Mouse (Mus musculus) mammary gland, adult 2 months (tissue): Measurements from ENCODE around the gene Gck. TPM values are rescaled to one million over a fixed set of nuclear protein-coding genes. Genes with fewer than 3 reads are reported as not detected.

Experiments
- polyA plus RNA-seq: library from polyadenylated mRNA; depleted of rRNA; stranded (reverse); fragments of >200 nt; gene quantifications from 2 replicates; pipeline ENCODE4 v1.2.3, GENCODE M21; 2012; ENCODE audit warnings: low replicate concordance; rRNA removed

Gck gene
- 0.44 and 0.52 TPM in 2 replicates for polyA plus RNA-seq

DNA sequence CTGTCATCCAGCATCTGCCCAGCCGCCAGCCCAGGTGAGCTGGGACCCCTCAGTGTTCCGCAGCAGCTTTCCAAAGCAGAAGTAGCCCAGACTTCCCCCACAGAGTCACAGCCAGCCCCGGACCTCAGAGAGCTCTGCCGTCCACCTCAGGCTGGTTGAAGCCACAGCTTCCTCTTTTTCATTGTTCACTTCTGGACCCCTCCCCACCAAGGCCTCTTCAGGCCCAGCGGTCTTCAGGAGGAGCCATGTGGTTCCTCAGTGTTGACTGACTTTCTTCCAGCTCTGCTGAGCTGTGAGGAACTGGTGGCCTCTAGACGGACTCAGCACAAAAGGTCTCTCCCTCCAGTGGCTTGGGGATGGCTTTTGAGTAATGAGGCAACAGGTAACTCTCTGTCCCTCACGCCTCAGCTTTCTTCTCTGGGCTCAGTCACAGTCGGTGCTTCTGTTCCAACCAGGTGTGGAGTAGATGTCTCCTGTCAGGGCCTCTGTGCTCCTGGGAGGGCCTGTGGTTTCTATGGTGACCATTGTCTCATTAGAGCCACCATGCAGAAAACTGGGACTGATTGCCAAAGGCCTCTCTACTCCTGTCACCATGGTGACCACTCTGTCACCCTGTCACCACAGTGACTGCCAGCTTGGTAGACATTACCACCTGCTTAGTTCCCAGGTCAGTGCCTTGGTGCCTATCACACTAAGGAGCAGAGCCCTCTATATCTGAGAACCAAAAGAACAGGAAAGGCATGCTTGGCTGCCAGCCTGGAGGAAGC lies at the start of gene Gck:
Gene Gck (minus strand): TSS at position 496 of the 767 bp plus-strand sequence.

DNA sequence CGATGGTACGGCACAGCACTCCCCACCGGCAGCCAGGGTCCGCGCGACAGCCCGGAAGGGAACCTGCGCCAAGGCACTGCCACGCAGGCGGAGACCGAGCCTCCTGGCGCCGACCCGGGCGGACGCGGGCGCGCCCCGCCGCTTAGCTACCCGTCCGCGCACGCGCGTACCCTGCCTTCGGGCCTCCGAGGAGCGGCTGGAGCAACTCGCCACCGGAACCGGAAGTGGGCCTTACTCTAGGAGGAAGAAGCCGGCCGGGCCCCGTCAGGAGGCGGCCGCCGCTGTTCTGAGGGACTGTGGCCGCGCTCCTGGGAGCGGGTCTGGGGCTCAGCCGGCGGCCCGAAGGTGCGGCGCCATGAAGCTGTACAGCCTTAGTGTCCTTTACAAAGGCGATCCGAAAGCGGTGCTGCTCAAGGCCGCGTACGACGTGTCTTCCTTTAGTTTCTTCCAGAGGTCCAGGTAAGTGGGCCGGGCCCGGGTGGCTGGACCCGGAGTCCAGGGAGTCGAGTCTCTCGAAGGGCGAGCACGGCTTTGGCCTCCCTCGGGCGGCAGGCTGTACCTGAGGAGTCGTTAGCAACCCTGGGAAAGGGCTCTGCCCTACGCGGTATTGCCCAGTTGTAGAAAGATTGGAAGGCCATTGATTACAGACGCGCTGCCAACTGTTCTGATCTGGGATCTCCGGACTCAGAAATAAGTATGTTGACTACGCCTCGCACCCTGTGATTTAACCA lies 5.8 kb upstream of the Gck start, which contains the start of gene Ykt6:
Gene Ykt6 (plus strand): TSS at position 148 of the 731 bp plus-strand sequence.

DNA sequence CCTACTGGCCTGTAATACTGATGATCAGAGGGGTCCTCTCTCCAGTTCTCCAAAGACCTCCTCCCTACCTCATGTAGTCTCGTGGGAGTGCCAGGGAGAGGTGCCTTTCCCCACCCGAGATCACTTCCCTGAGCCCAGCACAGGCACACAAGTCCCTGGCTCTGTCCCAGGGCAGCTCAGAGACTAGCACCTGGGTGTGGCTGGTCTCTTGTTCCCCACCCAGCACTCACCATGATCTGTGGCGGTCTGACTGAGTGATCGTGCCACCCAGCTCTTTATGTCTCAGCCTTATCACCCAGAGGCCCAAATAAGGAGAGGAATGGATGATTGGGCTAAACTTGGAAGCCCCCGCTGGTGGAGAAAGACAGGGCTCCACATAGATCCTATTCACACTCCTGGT lies 51.4 kb downstream of the Gck start, which contains the start of gene Myl7:
Gene Myl7 (minus strand): TSS at position 252 of the 400 bp plus-strand sequence.

DNA sequence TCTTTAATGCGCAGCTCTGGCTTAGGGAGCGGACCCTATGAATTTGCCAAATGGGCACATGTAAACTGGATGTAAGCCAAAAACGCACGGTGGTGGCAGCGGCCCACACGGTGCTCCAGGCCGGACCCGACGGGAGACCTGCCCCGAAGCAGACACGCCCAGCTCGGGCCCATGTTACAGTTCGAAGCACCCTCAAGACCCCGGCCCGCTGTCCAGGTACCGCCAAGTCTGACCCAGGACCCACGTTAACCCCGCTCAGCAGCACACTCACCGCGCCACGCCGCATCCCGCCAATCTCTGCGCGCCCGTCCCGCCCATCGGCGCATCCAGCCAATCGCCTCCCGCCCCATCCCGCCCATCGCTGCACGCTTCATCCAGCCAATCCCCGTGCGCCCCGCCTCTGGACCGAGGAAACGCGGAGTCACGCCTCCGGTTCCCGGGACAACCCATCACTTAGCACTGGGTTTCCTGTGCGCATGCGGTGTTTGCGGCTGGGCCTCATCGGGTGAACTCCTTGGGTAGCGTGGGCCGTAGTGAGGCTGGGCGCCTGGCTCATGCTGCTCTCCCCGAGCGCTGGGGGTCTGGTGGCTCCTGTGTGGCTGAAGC lies 71.9 kb downstream of the Gck start, which contains the start of gene Pold2:
Gene Pold2 (minus strand): TSS at position 372 of the 606 bp plus-strand sequence.

DNA sequence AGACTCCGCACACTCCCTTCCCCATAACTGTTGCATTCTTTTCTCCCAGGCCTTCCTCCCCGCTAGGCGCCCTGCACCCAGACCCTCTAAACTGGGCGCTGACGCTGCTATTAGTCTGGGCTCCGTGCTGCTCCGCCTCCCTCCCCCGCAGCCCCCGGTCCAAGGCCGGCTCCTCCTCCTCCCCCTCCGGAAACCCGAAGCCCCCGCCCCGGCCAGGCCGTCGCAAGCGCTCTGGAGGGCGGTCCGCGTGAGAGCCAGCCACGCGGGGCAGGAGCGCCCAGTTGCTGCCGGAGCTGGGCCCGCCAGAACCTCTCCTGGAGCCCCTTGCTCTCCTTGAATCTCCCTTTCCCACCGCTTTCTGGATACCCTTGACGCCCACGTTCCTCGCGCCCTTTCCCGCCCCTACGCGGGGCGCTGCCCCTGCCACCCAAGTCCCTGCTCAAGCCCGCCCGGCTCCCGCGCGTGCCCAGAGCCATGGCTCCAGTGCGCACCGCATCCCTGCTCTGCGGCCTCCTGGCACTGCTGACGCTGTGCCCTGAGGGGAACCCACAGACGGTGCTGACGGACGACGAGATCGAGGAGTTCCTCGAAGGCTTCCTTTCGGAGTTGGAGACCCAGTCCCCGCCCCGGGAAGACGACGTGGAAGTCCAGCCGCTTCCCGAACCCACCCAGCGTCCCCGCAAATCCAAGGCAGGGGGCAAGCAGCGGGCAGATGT lies 88.0 kb downstream of the Gck start, which contains the start of gene Aebp1:
Gene Aebp1 (plus strand): TSS at position 270 of the 716 bp plus-strand sequence.

Other genes with a start within 250 kb of the Gck start
- gene Mrps24, start 234.4 kb downstream of the Gck start, polyA plus RNA-seq: 126 and 279 TPM in 2 replicates
- 26.4 and 26.7 TPM in 2 replicates for gene Urgcp, start 187.7 kb downstream of the Gck start, polyA plus RNA-seq
- gene Dbnl, start 161.6 kb downstream of the Gck start, polyA plus RNA-seq: 70.4 and 81.9 TPM in 2 replicates
- gene Pgam2, start 146.3 kb downstream of the Gck start, polyA plus RNA-seq: 0.96 and 522 TPM in 2 replicates
- 41.3 and 55.8 TPM in 2 replicates for gene Polm, start 112.1 kb downstream of the Gck start, polyA plus RNA-seq
- gene Aebp1, start 88.1 kb downstream of the Gck start, polyA plus RNA-seq: 229 and 247 TPM in 2 replicates
- 90.6 and 184 TPM in 2 replicates for gene Pold2, start 71.8 kb downstream of the Gck start, polyA plus RNA-seq
- gene Myl7, start 51.3 kb downstream of the Gck start, polyA plus RNA-seq: not detected in 2 replicates
- gene Ykt6, start 5.6 kb upstream of the Gck start, polyA plus RNA-seq: 46.1 and 72.5 TPM in 2 replicates
- 5.7 and 15.3 TPM in 2 replicates for gene Camk2b, start 116.3 kb upstream of the Gck start, polyA plus RNA-seq
- gene A730071L15Rik, start 249.9 kb upstream of the Gck start, polyA plus RNA-seq: 0.07 and 0.17 TPM in 2 replicates